Mouse (Mus musculus) midbrain, postnatal 0 days (tissue): Measurements from ENCODE around the gene Simc1. TPM values are rescaled to one million over a fixed set of nuclear protein-coding genes. Genes with fewer than 3 reads are reported as not detected.
A peak's percentile ranks its signal among the peaks of the same experiment; 100 is the strongest.

Source experiments
- ATAC-seq: fragments of 200-750 bp; cut with Nextera tagmentation; 2 replicates; pipeline ENCODE4 v1.8.0; 2017; ENCODE audit warnings: moderate number of reproducible peaks, mild to moderate bottlenecking, moderate TSS enrichment, moderate library complexity; ENCODE audit not compliant: low FRiP score
- DNase-seq: peaks from one replicate; pipeline ENCODE4 v3.0.0-alpha.2; 2015; ENCODE audit warnings: low spot score
- H3K27ac ChIP-seq: fragments of 300-500 bp; sonication (generic); 2 replicates; pipeline ENCODE4 v1.5.1; 2014; ENCODE audit warnings: low read depth, mild to moderate bottlenecking, low read length, mixed read lengths
- H3K27me3 ChIP-seq: fragments of 300-500 bp; sonication (generic); 2 replicates; pipeline ENCODE4 v1.6.1; 2014; ENCODE audit warnings: low read length, control low read depth, mixed read lengths; ENCODE audit not compliant: insufficient read depth
- H3K36me3 ChIP-seq: fragments of 300-500 bp; sonication (generic); 2 replicates; pipeline ENCODE4 v1.6.1; 2014; ENCODE audit warnings: low read length, control low read depth, mixed read lengths; ENCODE audit not compliant: insufficient read depth
- H3K4me1 ChIP-seq: fragments of 300-500 bp; sonication (generic); 2 replicates; pipeline ENCODE4 v1.6.1; 2014; ENCODE audit warnings: mild to moderate bottlenecking, control low read depth, antibody characterized with exemption, low read length, mixed read lengths; ENCODE audit not compliant: insufficient read depth
- H3K4me2 ChIP-seq: fragments of 300-500 bp; sonication (generic); 2 replicates; pipeline ENCODE4 v1.6.1; 2014; ENCODE audit warnings: low read depth, mild to moderate bottlenecking, low read length, mixed read lengths; ENCODE audit not compliant: poor library complexity, severe bottlenecking
- H3K4me3 ChIP-seq: fragments of 300-500 bp; sonication (generic); 2 replicates; pipeline ENCODE4 v1.5.1; 2014; ENCODE audit warnings: low read depth, mild to moderate bottlenecking, low read length, moderate library complexity
- H3K9ac ChIP-seq: fragments of 300-500 bp; sonication (generic); replicated peaks from 2 replicates; pipeline ENCODE4 v1.6.1; 2014; ENCODE audit warnings: mild to moderate bottlenecking, low read length, moderate library complexity, mixed read lengths; ENCODE audit not compliant: poor library complexity, severe bottlenecking
- H3K9me3 ChIP-seq: fragments of 300-500 bp; sonication (generic); 2 replicates; pipeline ENCODE4 v1.6.1; 2016; ENCODE audit warnings: low read length, control low read depth
- CTCF ChIP-seq: IDR thresholded peaks from 2 replicates; pipeline ENCODE4 v1.5.1; 2016; ENCODE audit warnings: antibody characterized with exemption, mild to moderate bottlenecking
- WGBS: fragments of 180-500 bp; shearing (Covaris S2); extraction: QIAGEN DNeasy Blood & Tissue Kit; methylation state at CpG from one replicate; pipeline ENCODE4 v1.1.7; 2014; 5-methylcytosine and 5-hydroxymethylcytosine counted together
- polyA plus RNA-seq: library from polyadenylated mRNA; unstranded; fragments of >200 nt; fragmentation: Nextera tagmentation; extraction: Ambion mirVana; gene quantifications from 2 replicates; pipeline ENCODE4 v1.2.1, GENCODE M21; 2015
- total RNA-seq: library from RNA; depleted of rRNA; stranded (reverse); fragments of >200 nt; gene quantifications from 2 replicates; pipeline ENCODE4 v1.2.3, GENCODE M21; 2014

The Simc1 gene
- total and polyA plus RNA-seq, 2 experiments from 2014 or later: 10.2 to 23.6 TPM

- no peak for TF ChIP-seq CTCF
- DNase-seq (no peak), ATAC-seq (no peak)
Measured at GRCm38 (mm10) chr13:54505920-54506319, 2.3 kb downstream of the Simc1 start.

GRCm38 (mm10) chr13:54520221-54520620 is 16.6 kb downstream of the Simc1 start:
- Histone ChIP-seq H3K27me3 (no peaks in the 10 kb centered on the region), H3K9ac (no peak overlapping the region), H3K36me3 (peaks cover 6% of the 10 kb centered on the region; the same call in 1 of the 2 replicates), H3K4me1 (no peaks in the 10 kb centered on the region), H3K27ac (no peak overlapping the region), H3K4me2 (no peak overlapping the region), H3K9me3 (no peaks in the 10 kb centered on the region), H3K4me3 (no peak overlapping the region)
- peak; percentile 33 for TF ChIP-seq CTCF
- no peak for ATAC-seq
- 92% methylated on average over 4 of the region's 4 CpGs for WGBS
- DNase-seq: no peak

More at GRCm38 (mm10) chr13:54505920-54506319, 2.3 kb downstream of the Simc1 start:
- no peak overlapping the region for H3K9ac ChIP-seq
- no peaks in the 10 kb centered on the region for H3K36me3 ChIP-seq
- H3K27me3 ChIP-seq: no peaks in the 10 kb centered on the region
- H3K9me3 ChIP-seq: no peaks in the 10 kb centered on the region
- H3K4me3 ChIP-seq: no peak overlapping the region
- no peak overlapping the region for H3K27ac ChIP-seq
- 91% methylated on average over 1 of the region's 1 CpGs for WGBS
- no peak overlapping the region for H3K4me2 ChIP-seq
- no peaks in the 10 kb centered on the region for H3K4me1 ChIP-seq

- peaks cover 15% of the 10 kb centered on the region; the same call in 1 of the 2 replicates for H3K36me3 ChIP-seq
- H3K9me3 ChIP-seq: no peaks in the 10 kb centered on the region
- H3K4me1 ChIP-seq: no peaks in the 10 kb centered on the region
- H3K4me3 ChIP-seq: no peak overlapping the region
- no peak overlapping the region for H3K9ac ChIP-seq
- TF ChIP-seq CTCF: no peak
- no peak overlapping the region for H3K4me2 ChIP-seq
- no peak for ATAC-seq
- H3K27me3 ChIP-seq: no peaks in the 10 kb centered on the region
- no peak for DNase-seq
- H3K27ac ChIP-seq: no peak overlapping the region
Measured at GRCm38 (mm10) chr13:54521181-54521580, 17.6 kb downstream of the Simc1 start.

DNA sequence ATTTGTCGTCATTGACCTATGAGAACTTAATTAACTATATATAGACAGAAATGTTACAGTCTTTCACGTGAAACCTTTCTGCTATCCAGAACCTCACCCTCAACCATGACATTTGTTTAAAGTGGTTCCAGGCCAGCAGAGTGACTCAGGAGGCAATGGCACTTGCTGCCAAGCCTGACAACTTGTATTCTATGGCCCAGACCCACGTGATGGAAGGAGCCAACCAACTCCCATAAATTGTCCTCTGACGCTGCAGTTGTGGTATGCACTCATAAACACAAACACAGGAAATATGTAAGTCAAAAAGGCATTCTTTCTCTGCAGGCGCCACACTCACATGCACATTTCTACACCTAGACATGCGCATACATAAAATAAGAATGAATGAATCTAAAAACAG is 23.6 kb downstream of the Simc1 start:
- no peak overlapping the region for H3K4me3 ChIP-seq
- H3K27me3 ChIP-seq: no peaks in the 10 kb centered on the region
- peaks cover 48% of the 10 kb centered on the region for H3K36me3 ChIP-seq
- no peak for TF ChIP-seq CTCF
- WGBS: 90% methylated on average over 6 of the region's 6 CpGs
- no peak overlapping the region for H3K9ac ChIP-seq
- no peak overlapping the region for H3K27ac ChIP-seq
- DNase-seq: no peak
- no peaks in the 10 kb centered on the region for H3K4me1 ChIP-seq
- no peaks in the 10 kb centered on the region for H3K9me3 ChIP-seq
- ATAC-seq: no peak
- no peak overlapping the region for H3K4me2 ChIP-seq

- Histone ChIP-seq H3K9me3 (no peaks in the 10 kb centered on the region), H3K36me3 (peaks cover 35% of the 10 kb centered on the region), H3K9ac (no peak overlapping the region), H3K27me3 (no peaks in the 10 kb centered on the region), H3K4me1 (no peaks in the 10 kb centered on the region), H3K27ac (no peak overlapping the region), H3K4me2 (no peak overlapping the region), H3K4me3 (no peak overlapping the region)
- ATAC-seq: no peak
- no peak for TF ChIP-seq CTCF
- no peak for DNase-seq
Measured at GRCm38 (mm10) chr13:54532134-54532533, 28.6 kb downstream of the Simc1 start.

GRCm38 (mm10) chr13:54548036-54548435 is 44.5 kb downstream of the Simc1 start:
- TF ChIP-seq CTCF: no peak
- DNase-seq: no peak
- 77% methylated on average over 7 of the region's 7 CpGs for WGBS

More at GRCm38 (mm10) chr13:54548036-54548435, 44.5 kb downstream of the Simc1 start:
- Histone ChIP-seq H3K4me1 (no peaks in the 10 kb centered on the region), H3K9me3 (no peaks in the 10 kb centered on the region), H3K27me3 (no peaks in the 10 kb centered on the region), H3K9ac (no peak overlapping the region), H3K4me3 (no peak overlapping the region), H3K27ac (no peak overlapping the region), H3K36me3 (peaks cover 35% of the 10 kb centered on the region), H3K4me2 (no peak overlapping the region)
- no peak for ATAC-seq
